Mouse (Mus musculus): Measurements from ENCODE around the gene Kprp. TPM values are rescaled to one million over a fixed set of nuclear protein-coding genes. Genes with fewer than 3 reads are reported as not detected.

Gene Kprp
- total RNA-seq (2012; rRNA removed) = not detected in 2 replicates
- not detected for polyA plus RNA-seq (2012; ENCODE audit: insufficient read depth in 1 of 2, insufficient read length in 2 of 2, low read depth in 1 of 2, low replicate concordance in 2 of 2, missing spikeins in 1 of 2)

GRCm38 (mm10) chr3:92827108-92827507 lies at the start of gene Kprp:
Gene Kprp (minus strand): TSS chr3:92827247.
- no peak for TF ChIP-seq RCOR1 (IDR thresholded peaks at IDR 0.05; ENCODE audit: low read depth, low read length)
- no peak for TF ChIP-seq TBP (IDR thresholded peaks at IDR 0.05; ENCODE audit: low read depth, low read length)
- no peak for TF ChIP-seq TCF12 (IDR thresholded peaks at IDR 0.05; ENCODE audit: low read depth, low read length)
- TF ChIP-seq MYB (IDR thresholded peaks at IDR 0.05; ENCODE audit: low read depth, low read length) = no peak
- no peak for TF ChIP-seq GABPA (IDR thresholded peaks at IDR 0.05; ENCODE audit: low read depth, low read length)
- TF ChIP-seq CHD1 (IDR thresholded peaks at IDR 0.05; ENCODE audit: low read depth, low read length) = no peak
- no peak for TF ChIP-seq POLR2A (IDR thresholded peaks at IDR 0.05; ENCODE audit: control insufficient read depth in 1 of 2, insufficient read depth in 1 of 2, low read depth in 1 of 2, low read length in 2 of 2, poor library complexity in 1 of 2)
- no peak for TF ChIP-seq NRF1 (IDR thresholded peaks at IDR 0.05; ENCODE audit: insufficient read depth, low read depth, low read length, poor library complexity, severe bottlenecking)
- no peak for TF ChIP-seq MAX (IDR thresholded peaks at IDR 0.05; ENCODE audit: low read length)
- no peak for TF ChIP-seq CTCF (IDR thresholded peaks at IDR 0.05 in 2 of 3, conservative IDR thresholded peaks at IDR 0.05 in 1 of 3; ENCODE audit: control insufficient read depth in 1 of 3, insufficient read depth in 1 of 3, low read depth in 2 of 3, low read length in 3 of 3, poor library complexity in 1 of 3, severe bottlenecking in 1 of 3)
- TF ChIP-seq ELF1 (IDR thresholded peaks at IDR 0.05; ENCODE audit: low read depth, low read length) = no peak
- no peak for TF ChIP-seq MXI1 (IDR thresholded peaks at IDR 0.05; ENCODE audit: low read depth, low read length)
- TF ChIP-seq ZNF384 (IDR thresholded peaks at IDR 0.05; ENCODE audit: low read depth, low read length) = no peak
- no peak for TF ChIP-seq MAFK (IDR thresholded peaks at IDR 0.05; ENCODE audit: borderline replicate concordance, low read depth, low read length)
- TF ChIP-seq RAD21 (IDR thresholded peaks at IDR 0.05; ENCODE audit: low read depth, low read length) = no peak
- TF ChIP-seq CHD2 (IDR thresholded peaks at IDR 0.05; ENCODE audit: low read length) = no peak
- no peak for TF ChIP-seq JUND (IDR thresholded peaks at IDR 0.05; ENCODE audit: low read depth, low read length)
- no peak for TF ChIP-seq POLR2AphosphoS2 (IDR thresholded peaks at IDR 0.05; ENCODE audit: low read length)
- TF ChIP-seq EP300 (IDR thresholded peaks at IDR 0.05; ENCODE audit: low read depth in 1 of 2, low read length in 2 of 2) = no peak
- no peak for TF ChIP-seq ZMIZ1 (IDR thresholded peaks at IDR 0.05; ENCODE audit: low read depth, low read length)
- no peak within 1 kb of the TSS for H3K9ac ChIP-seq (ENCODE audit: control insufficient read depth, low read depth, low read length, poor library complexity, severe bottlenecking)

DNA sequence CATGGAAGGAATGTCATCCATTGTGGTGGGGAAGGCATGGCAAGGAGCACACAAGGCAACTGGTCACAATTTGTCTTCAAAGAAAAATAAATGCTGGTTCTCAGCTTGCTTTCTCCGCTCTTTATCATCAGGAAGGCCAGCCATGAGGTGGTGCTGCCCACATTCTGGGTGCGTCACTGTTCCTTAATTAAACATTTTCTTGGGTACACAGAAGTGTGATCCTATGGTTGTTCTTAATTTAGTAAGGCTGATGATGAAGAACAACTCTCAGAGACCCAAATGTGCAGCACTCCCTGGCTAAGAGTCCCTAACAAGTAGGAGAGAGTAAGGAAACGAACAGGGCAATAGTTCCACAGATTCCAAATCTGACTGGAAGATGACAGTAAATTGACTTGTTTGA lies 47.1 kb upstream of the Kprp start:
- DNase-seq (ENCODE audit: low read depth, low spot score) = no peak
- Histone ChIP-seq H3K9ac (ENCODE audit: control insufficient read depth, low read depth, low read length, poor library complexity, severe bottlenecking) (no peak overlapping the region), H3K9me3 (replicated peaks; ENCODE audit: insufficient read depth, low read length) (no peaks in the 10 kb centered on the region), H3K27me3 (ENCODE audit: control insufficient read depth in 1 of 2, insufficient read depth in 2 of 2, low read length in 2 of 2) (no peaks in the 10 kb centered on the region), H3K27ac (ENCODE audit: control insufficient read depth, low read depth, low read length) (no peak overlapping the region), H3K4me1 (ENCODE audit: control insufficient read depth in 1 of 2, insufficient read depth in 2 of 2, low read length in 2 of 2) (no peaks in the 10 kb centered on the region), H3K4me3 (ENCODE audit: control insufficient read depth in 1 of 2, insufficient read depth in 1 of 2, low read depth in 2 of 2, low read length in 2 of 2) (no peak overlapping the region), H3K79me2 (ENCODE audit: control insufficient read depth, insufficient read depth, low read length, poor library complexity) (no peaks in the 10 kb centered on the region), H3K36me3 (ENCODE audit: control insufficient read depth in 1 of 2, insufficient read depth in 2 of 2, low read length in 2 of 2) (no peaks in the 10 kb centered on the region)
- TF ChIP-seq POLR2AphosphoS5 (IDR thresholded peaks at IDR 0.05; ENCODE audit: borderline replicate concordance, low read depth, low read length) = no peak
- TF ChIP-seq UBTF (IDR thresholded peaks at IDR 0.05; ENCODE audit: borderline replicate concordance, insufficient read depth, low read depth, low read length) = no peak
- no peak for TF ChIP-seq JUND (IDR thresholded peaks at IDR 0.05; ENCODE audit: low read depth, low read length)
- TF ChIP-seq HCFC1 (IDR thresholded peaks at IDR 0.05; ENCODE audit: low read depth, low read length) = no peak
- TF ChIP-seq TAL1 (IDR thresholded peaks at IDR 0.05; ENCODE audit: low read length) = no peak

More at GRCm38 (mm10) chr3:92827108-92827507, at the start of gene Kprp:
- Histone ChIP-seq H3K9me3 (replicated peaks; ENCODE audit: insufficient read depth, low read length) (no peaks in the 10 kb centered on the region), H3K27ac (ENCODE audit: control insufficient read depth, low read depth, low read length) (no peak within 1 kb of the TSS), H3K27me3 (ENCODE audit: control insufficient read depth in 1 of 2, insufficient read depth in 2 of 2, low read length in 2 of 2) (no peaks in the 10 kb centered on the region), H3K4me3 (ENCODE audit: control insufficient read depth in 1 of 2, insufficient read depth in 1 of 2, low read depth in 2 of 2, low read length in 2 of 2) (no peak within 1 kb of the TSS), H3K4me1 (ENCODE audit: control insufficient read depth in 1 of 2, insufficient read depth in 2 of 2, low read length in 2 of 2) (no peaks in the 10 kb centered on the region), H3K36me3 (ENCODE audit: control insufficient read depth in 1 of 2, insufficient read depth in 2 of 2, low read length in 2 of 2) (no peaks in the 10 kb centered on the region), H3K79me2 (ENCODE audit: control insufficient read depth, insufficient read depth, low read length, poor library complexity) (no peaks in the 10 kb centered on the region)
- DNase-seq (ENCODE audit: low read depth, low spot score) = no peak

Measured in MEL (cell line).